Comparison of ENCODE assay signal across 20 mouse cellular contexts in the genomic region with DNA sequence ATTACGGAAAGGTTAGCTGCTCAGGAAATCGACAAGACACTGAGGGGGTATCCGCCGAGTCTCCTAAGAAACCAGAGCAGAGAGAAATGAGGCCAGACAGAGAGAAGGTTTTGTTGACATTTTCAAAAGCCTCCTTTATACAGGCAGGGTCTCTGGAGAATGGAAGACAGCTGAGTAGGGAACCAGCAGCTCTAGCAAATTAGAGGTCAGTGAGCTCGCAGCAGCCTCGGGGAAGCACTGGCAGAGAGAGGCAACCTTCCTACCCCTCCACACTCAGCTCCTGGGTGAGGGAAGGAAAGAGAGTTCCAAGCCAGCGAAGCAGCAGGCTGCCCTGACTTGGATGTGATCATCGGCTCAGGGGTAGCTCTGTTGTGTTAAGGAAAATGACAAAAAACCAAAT.
DNase-seq lines count a peak whose midpoint lies in the region; ATAC-seq and TF ChIP-seq lines count a peak whose summit lies in the region.
"Had no signal": no experiment of that assay in that cellular context is flagged by ENCODE, and none has a peak within 500 bp of the region (broad histone marks: within the 10 kb centered on the region; RNA-seq: fewer than 3 reads in every experiment).

No protein-coding gene starts in this region.

- peaks cover 4% of the 10 kb centered on the region; the same call in 1 of the 2 replicates for H3K4me1 ChIP-seq in embryonic facial prominence, embryonic 13.5 days
- H3K4me1 ChIP-seq in hindbrain, embryonic 15.5 days (replicated peaks), result peaks cover 7% of the 10 kb centered on the region; the same call in 1 of the 2 replicates
- H3K4me1 ChIP-seq: stomach, embryonic 15.5 days had no signal

- no peak overlapping the region for H3K9ac ChIP-seq in embryonic facial prominence, embryonic 13.5 days
- H3K9ac ChIP-seq in hindbrain, embryonic 15.5 days, result no peak overlapping the region
- H3K9ac ChIP-seq: neural tube, embryonic 15.5 days; stomach, embryonic 15.5 days had no signal

- DNase-seq in layer of hippocampus, adult 2 months (ENCODE audit: low spot score in 2 of 2), result no peak
- no peak for DNase-seq in layer of hippocampus, postnatal 25 days (ENCODE audit: extremely low spot score in 1 of 2, low spot score in 1 of 2)
- DNase-seq in retina, embryonic 14.5 days (ENCODE audit: low spot score), result peak; percentile 15
- no peak for DNase-seq in T-cell, adult 2 months (ENCODE audit: low spot score)
- no peak for DNase-seq in cerebellum, postnatal 14 days
- DNase-seq: adrenal gland, postnatal 36 days; cerebellum, postnatal 36 days; heart, postnatal 36 days; kidney, adult 11 months; kidney, postnatal 14 days; liver; lung, adult 18-20 months; thymus, postnatal 14 days had no signal

- no peaks in the 10 kb centered on the region for H3K36me3 ChIP-seq in embryonic facial prominence, embryonic 13.5 days
- no peaks in the 10 kb centered on the region for H3K36me3 ChIP-seq in hindbrain, embryonic 15.5 days
- H3K36me3 ChIP-seq: neural tube, embryonic 15.5 days; stomach, embryonic 15.5 days had no signal

- H3K27ac ChIP-seq in layer of hippocampus, adult 2 months, result peak overlapping the region; percentile 61
- H3K27ac ChIP-seq in embryonic facial prominence, embryonic 13.5 days, result no peak overlapping the region
- peak overlapping the region; percentile 7; the same call in 1 of the 2 replicates for H3K27ac ChIP-seq in hindbrain, embryonic 15.5 days (replicated peaks)
- H3K27ac ChIP-seq: macrophage; neural tube, embryonic 15.5 days; stomach, embryonic 15.5 days had no signal

- H3K9me3 ChIP-seq in embryonic facial prominence, embryonic 13.5 days, result no peaks in the 10 kb centered on the region
- H3K9me3 ChIP-seq in hindbrain, embryonic 15.5 days, result no peaks in the 10 kb centered on the region
- H3K9me3 ChIP-seq: neural tube, embryonic 15.5 days; stomach, embryonic 15.5 days had no signal

- H3K4me3 ChIP-seq in layer of hippocampus, adult 2 months, result no peak overlapping the region; the same call in 1 of the 2 replicates
- no peak overlapping the region for H3K4me3 ChIP-seq in embryonic facial prominence, embryonic 13.5 days
- no peak overlapping the region for H3K4me3 ChIP-seq in hindbrain, embryonic 15.5 days
- H3K4me3 ChIP-seq: erythroblast, embryonic 14.5 days; neural tube, embryonic 15.5 days; stomach, embryonic 15.5 days had no signal

- TF ChIP-seq CTCF in layer of hippocampus, adult 2 months (conservative IDR thresholded peaks at IDR 0.05), result no peak

- 26% methylated on average over 8 of the region's 8 CpGs for WGBS in embryonic facial prominence, embryonic 13.5 days
- WGBS in hindbrain, embryonic 15.5 days, result 34% methylated on average over 8 of the region's 8 CpGs

- H3K27me3 ChIP-seq in embryonic facial prominence, embryonic 13.5 days, result no peaks in the 10 kb centered on the region
- H3K27me3 ChIP-seq in hindbrain, embryonic 15.5 days, result no peaks in the 10 kb centered on the region
- H3K27me3 ChIP-seq: neural tube, embryonic 15.5 days; stomach, embryonic 15.5 days had no signal

- peak overlapping the region; percentile 38 for H3K4me2 ChIP-seq in embryonic facial prominence, embryonic 13.5 days
- peak overlapping the region; percentile 32; the same call in 1 of the 2 replicates for H3K4me2 ChIP-seq in hindbrain, embryonic 15.5 days
- H3K4me2 ChIP-seq: heart, embryonic 11.5 days; neural tube, embryonic 15.5 days; stomach, embryonic 15.5 days had no signal

- no peak for ATAC-seq in embryonic facial prominence, embryonic 13.5 days (ENCODE audit: insufficient number of reproducible peaks, insufficient read depth, low FRiP score, low TSS enrichment, low read depth)
- peak; percentile 83 for ATAC-seq in hindbrain, embryonic 15.5 days (ENCODE audit: low FRiP score, low read depth)
